Mouse (Mus musculus): ENCODE results near the gene Exo1.

GRCm38 (mm10) chr1:175961786-175962185 lies 81.4 kb downstream of the Exo1 start:
- TF ChIP-seq HCFC1 (IDR thresholded peaks at IDR 0.05; ENCODE audit: borderline replicate concordance, insufficient read depth, low read length) (no peak), ZNF384 (IDR thresholded peaks at IDR 0.05; ENCODE audit: low read depth, low read length) (no peak), ZC3H11A (IDR thresholded peaks at IDR 0.05; ENCODE audit: borderline replicate concordance, low read depth, low read length) (no peak), MAFK (IDR thresholded peaks at IDR 0.05; ENCODE audit: insufficient read depth, low read depth, low read length) (no peak), CHD2 (IDR thresholded peaks at IDR 0.05; ENCODE audit: low read depth, low read length) (no peak)
